Mouse (Mus musculus) thymus, postnatal 25 days (tissue): ENCODE results near the gene Acads.
"Not testable (repeated sequence)": the region's sequence is repeated elsewhere in the genome, so short reads cannot be mapped to it uniquely, and the experiment has no call there.

Experiments
- DNase-seq: peaks from one replicate; pipeline ENCODE4 v3.0.0; 2022

Acads gene

DNA sequence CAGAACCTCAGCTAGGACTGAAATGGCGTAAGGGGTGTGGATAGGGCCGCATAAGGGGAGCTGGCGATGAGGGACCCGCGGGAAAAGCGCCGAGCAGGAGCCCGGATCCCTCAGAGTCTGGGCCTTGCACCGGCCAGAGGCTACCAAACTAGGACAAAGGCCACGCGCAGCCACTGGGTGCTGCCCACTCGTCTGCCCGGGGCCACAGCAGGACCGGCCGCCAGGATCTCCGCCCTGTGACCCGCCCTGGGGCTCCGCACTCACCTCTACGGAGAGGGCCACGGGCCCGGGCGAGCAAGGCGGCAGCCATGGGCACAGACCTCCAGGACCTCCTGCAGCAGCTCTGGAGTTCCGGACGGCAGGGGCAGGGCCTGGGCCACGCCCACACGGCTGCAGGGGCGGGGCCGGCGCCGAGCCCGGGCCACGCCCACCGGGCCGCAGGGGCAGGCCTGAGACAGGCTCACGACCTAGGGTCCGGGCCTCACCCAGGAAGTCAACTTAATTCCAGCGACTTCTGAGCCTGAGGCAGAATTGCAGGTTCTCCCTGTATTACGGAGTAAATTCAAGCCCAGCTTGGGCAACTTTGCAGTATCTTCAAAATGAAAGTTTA, at the start of gene Acads:
TSS of gene Acads (minus strand) at position 386 of the 610 bp plus-strand sequence.
- DNase-seq, result peak; percentile 94

DNA sequence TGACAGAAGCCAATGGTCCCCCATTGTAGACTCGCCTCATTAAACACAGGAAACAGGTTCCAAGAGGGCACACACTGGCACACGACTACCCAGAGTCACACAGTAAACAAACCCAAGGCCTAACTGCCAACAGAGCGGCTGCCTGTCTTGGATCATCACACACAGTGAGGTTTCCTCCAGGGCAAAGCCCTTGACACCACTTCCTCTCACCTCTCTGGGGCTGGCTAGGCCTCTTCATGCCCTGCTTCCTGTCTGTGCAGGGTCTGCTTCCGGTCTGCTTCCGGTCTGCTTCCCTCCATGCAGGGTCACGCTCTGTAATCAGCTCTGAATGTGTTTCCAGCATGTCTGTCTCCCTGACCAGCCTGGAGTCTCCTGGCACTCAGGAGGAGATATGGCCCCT, 48.2 kb upstream of the Acads start:
- DNase-seq, result peak; percentile 82

DNA sequence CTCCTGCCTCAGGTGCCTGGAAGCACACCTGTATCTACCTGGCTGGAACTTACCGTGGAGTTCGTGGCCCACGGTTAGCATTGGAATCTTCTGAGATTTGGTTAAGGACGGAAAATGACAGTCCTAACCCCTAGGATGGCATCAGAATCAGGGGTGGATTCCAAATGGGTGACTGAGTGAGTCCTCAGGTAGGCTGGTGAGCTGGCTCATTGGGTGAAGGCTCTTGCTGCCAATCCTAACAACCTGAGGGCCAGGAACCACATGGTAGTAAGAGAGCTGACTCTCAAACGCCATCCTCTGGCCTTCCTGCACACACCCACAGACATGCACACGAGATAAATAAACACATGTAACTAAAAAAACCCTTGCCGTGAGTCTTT, 47.7 kb upstream of the Acads start:
- no peak for DNase-seq

DNA sequence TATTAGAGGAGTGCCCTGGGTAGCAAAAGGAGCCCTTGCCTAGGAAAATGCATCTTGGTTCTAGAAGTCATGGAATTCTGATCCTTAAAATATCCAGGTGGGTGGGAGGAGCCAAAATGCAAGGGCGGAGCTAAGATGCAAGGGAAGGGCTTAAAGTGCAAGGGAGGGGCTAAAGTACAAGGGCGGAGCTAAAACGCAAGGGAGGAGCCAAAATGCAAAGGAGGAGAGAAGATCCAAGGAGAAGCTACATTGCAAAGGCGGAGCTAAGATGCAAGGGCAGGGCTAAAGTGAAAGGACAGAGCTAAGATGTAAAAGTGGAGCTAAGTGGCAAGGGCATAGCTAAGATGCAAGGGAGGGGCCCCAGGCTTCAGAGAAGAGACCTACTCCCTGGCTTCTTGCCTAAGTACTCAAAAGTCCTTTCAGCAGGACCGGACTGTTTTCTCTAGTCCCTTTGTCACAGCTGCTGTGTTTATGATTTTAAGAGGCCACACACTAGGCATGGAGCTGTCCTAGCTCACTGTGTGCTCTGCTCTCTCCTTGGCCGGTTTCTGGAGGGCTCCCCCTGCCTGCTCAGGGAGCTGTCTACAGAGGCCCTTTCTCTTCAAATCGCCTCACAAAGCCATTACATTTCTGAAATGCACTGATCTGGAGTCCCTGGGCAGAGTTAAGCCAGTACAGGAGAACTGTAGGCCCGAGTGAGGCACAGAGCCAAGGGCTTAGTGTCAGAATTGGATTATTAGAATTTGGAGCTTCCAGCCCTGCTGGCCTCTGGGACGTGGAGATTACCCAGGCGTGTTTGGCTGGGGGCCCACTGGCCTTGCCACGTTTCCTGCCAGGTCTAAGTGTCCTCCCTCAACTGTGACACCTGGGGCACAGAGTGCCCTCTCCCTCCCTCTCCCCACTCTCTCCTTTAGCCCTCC, 47.0 kb upstream of the Acads start:
- no peak for DNase-seq

DNA sequence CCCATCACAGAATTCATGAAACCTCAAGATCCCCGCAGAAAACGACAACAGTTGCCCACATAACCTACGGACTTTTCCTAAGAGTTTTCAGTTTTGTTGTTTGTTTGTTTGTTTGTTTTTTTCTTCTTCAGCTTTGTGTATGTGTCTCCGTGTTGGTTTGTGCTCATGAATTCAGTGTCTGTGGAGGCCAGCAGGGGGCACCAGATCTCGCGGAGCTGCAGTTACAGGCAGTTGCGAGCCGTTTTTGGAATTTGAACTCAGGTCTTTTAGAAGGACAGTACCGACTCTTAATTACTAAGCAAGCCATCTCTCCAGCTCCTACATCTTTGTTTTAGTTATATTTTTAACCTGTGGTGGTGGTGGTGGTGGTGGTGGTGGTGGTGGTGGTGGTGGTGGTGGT, 46.2 kb upstream of the Acads start:
- DNase-seq, result no peak

DNA sequence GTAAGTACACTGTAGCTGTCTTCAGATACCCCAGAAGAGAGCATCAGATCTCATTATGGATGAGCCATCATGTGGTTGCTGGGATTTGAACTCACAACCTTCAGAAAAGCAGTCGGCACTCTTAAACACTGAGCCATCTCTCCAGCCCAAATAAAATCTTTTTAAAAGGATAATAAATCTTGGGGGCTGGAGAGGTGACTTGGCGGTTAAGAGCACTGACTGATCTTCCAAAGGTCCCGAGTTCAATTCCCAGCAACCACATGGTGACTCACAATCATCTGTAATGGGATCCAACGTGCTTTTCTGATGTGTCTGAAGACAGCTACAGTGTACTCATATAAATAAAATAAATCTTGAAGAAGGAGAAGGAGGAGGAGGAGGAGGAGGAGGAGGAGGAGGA, 45.3 kb upstream of the Acads start:
- not testable (repeated sequence) for DNase-seq

DNA sequence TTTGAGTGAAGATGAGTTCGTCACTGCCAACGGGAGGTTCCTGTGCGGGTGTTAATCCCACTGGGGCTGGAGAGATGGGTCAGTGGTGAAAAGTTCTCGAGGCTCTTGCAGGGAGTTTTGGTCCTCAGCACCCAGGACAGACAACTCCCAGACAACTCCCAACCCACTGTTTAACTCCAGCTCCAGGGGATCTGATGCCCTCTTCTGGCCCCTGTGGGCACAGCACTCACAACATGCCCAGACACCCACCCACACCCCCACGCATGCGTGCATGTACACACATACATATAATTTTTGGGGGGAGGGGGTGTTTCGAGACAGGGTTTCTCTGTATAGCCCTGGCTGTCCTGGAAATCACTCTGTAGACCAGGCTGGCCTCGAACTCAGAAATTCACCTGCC, 44.4 kb upstream of the Acads start:
- DNase-seq, result peak; percentile 77

DNA sequence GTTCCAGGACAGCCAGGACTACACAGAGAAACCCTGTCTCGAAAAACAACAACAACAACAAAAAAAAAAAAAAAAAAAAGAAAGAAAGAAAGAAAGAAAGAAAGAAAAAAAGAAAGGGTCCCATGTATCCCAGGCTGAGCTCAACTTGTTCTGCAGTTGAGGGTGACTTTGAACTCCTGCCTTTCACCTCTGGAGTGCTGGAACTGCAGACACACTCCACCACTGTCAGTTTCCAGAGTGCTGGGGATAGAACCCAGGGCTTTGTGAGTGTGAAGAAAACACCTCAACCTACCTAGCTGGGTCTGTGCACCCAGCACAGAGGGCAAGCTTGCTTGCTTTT, 42.8 kb upstream of the Acads start:
- not testable (repeated sequence) for DNase-seq

DNA sequence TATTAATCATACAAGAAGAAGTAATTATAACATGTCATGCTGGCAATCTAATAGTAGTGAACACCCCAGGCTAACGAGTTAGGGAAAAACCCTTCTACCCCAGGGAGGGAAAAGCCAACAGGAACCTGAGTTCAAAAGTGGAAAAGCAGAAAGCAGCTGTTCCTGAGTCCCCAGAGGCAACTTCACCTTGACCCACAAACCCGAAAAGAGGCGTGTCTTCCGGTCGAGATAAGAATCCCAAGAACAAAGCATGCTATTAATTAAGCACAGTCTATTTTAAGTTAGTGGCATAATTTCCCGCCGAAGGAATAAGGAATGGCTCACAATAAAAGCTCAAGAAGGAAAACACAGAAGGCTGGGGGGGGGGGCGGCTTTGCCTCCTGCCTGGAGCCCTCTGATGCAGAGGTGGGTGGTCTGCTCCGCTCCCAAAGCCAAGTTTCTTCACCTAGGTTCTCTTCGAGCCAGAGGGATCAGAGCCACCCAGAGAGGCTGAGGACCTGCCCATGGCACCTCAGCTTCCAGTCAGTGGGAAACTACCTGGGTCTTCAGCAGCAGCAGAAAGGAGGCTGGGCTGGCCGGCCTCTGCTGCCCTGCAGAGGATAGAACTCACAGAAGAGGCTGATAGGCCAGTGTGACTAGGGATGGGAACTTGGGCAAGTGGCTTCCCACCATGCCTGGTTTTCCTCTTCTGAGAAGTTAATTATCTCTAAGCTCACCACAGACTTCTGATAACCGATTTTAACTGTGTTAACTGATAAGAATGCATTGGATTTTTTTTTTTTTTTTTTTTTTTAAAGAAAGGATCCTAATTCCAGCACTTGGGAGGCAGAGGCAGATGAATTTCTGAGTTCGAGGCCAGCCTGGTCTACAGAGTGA, 42.2 kb upstream of the Acads start:
- no peak for DNase-seq

DNA sequence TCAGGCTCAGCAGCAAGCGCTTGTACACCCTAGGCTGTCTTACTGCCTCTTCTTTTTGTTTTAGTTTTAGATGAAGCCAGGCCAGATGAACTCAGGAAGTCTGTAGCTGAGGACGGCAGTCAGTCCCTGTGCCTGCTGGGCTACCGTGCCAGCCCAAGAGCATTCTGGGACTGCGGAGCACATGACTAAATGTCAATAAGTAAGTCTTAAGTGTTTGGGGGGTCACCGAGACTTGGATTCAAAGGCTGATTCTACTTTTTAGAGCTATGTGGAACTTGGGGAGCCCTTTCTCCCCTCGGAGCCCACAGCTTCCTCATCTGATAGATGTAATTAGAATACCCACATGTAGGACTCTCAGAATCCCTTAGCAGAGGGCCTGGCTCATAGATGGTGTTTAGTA, 41.5 kb upstream of the Acads start:
- DNase-seq, result no peak

DNA sequence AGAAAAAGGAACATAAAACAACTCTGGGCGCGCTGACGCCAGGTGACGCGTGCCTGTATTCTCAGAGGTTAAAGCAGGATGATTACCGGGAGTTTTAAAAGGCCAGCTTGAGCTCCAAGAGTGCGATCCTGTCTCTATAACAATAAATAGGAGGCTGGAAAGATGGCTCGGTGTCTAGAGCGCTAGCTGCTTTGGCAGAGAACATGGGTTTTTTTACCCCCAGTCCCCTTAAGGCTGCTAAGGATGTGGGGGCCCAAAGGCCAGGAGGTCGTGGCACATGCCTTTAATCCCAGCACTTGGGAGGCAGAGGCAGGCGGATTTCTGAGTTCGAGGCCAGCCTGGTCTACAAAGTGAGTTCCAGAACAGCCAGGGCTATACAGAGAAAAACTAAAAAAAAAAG, 40.0 kb upstream of the Acads start:
- DNase-seq, result no peak

DNA sequence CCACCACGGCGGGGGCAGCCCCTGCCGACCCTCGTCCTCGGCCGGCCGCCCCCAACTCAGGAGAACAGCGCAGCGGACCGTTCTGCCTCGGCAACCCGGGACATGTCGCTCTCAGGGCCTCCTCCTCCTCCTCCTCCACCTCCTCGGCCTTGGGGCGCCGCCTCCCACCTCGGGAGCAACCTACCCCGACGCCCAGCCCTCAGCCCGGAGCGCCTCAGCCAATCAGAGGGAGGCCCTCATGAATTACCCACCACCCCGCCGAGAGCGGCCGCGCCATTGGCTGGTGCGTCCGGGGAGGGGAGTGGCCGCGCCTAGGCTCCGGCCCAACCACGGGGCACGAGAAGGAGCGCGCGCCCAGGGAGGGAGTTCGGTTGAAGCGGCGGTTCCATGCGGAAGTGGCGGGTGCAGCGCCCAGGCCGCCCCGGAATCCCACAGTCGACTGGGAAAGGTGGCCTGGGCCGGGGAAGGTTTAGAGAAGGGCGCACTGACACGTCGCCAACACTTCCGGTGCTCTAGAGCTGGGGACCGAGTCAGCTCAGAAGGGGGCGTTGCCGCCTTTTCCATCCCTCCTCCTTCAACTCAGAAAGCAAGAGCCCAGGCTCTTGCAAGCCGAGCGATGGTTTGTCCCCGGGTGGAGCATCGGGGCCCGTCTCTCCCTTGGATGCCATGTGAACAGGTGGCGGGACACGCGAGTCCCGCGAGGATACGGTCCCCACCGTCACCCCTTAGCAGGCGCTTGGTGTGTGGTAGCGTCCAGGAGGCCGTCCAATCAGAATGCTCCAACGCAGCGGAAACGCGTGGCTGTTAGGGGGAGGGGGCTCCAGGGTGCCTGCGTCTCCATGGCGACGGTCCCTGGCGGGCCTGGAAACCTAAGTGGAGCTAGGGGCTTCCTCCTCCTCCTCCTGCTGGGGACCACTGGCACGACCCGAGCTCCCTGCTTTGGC, 39.2 kb upstream of the Acads start, which contains the start of gene Mlec:
TSS of gene Mlec (minus strand) at position 140 of the 944 bp plus-strand sequence.
- peak; percentile 99 for DNase-seq

DNA sequence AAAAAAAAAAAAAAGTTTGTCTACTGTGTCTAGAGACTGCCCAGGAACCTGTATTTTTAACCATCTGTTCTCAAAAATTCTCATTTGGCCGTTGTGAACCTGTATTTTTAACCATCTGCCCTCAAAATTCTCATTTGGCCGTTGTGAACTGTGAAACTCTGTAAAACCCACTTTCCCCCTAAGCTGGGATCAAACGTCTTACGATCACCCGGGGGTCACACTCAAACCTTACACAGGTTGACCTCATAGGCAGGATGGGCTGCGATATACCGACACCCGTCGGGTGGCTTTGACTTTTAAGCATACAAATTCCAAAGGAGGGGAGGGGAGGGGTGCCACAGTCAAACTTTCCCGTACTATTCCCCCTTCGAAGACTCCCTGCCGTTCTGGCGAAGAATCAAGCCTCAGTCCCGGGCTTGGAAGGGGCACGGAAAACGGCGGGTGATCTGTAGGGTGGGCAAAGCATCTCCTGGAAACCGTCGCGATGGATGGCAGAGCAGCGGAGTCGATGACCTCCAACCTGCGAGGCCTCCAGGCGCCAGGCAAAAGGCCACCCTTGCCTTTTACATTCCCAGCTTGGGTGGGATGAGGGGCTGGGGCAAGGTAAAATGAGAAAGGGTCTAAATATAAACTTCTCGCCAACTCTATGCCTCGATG, 37.9 kb upstream of the Acads start:
- peak; percentile 62 for DNase-seq

DNA sequence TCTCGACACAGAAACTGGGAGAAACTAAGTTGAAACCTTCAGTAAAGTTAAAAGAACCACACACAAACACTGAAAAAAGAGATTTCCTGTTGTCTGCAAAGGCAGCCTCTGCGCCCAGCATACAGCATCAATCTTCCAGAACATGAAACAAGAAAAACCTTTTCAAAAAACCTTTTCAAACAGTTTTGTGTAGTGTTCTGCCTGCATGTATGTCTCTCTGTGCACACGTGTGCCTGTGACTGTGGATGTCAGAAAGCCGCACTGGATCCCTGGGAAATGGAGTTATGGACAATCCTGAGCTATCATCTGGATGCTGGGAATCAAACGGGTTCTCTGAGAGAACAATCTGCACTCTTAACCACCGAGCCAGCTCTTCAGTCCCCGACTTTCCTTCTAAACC, 37.3 kb upstream of the Acads start:
- peak; percentile 44 for DNase-seq

DNA sequence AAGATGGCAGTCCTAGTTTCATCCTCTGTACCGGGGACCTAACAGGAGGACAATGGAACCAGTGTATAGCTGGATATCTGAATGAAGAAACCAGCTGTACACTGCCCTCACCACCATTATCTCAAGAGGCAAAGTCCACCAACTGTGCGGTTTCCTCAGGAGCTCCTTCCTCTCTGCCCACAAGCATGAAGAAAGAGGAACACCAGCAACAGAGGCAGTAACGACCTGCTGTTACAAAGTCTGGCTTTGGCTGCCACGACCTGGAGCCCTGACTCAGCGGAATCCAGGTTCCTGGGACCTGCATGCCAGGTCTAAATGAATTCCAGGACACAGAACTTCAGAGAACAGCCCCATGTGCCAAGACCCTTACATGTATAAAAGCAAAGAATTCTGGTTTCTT, 36.7 kb upstream of the Acads start:
- peak; percentile 46 for DNase-seq

DNA sequence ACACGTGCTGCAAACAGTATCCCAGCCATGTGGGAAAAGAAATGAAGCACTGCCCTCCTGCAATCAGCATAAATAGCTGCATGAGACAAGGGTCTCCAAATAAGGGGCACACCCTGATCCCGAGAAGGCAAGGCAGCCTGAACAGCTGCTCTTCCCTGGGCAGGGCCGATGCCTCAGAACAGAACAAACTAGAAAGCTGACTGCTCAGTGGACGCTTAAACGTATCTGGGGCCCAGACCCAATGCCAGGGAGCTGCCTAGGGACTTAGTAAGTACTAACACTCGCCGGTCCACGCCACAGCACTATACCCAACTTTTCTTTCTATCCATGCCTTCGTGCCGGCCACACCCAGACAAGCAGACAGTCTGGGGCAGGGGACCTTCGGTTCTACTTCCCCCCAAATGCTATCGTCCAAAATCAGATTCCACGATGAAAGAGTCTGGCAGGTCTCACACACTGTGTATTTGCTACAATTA, 36.0 kb upstream of the Acads start:
- DNase-seq, result no peak

DNA sequence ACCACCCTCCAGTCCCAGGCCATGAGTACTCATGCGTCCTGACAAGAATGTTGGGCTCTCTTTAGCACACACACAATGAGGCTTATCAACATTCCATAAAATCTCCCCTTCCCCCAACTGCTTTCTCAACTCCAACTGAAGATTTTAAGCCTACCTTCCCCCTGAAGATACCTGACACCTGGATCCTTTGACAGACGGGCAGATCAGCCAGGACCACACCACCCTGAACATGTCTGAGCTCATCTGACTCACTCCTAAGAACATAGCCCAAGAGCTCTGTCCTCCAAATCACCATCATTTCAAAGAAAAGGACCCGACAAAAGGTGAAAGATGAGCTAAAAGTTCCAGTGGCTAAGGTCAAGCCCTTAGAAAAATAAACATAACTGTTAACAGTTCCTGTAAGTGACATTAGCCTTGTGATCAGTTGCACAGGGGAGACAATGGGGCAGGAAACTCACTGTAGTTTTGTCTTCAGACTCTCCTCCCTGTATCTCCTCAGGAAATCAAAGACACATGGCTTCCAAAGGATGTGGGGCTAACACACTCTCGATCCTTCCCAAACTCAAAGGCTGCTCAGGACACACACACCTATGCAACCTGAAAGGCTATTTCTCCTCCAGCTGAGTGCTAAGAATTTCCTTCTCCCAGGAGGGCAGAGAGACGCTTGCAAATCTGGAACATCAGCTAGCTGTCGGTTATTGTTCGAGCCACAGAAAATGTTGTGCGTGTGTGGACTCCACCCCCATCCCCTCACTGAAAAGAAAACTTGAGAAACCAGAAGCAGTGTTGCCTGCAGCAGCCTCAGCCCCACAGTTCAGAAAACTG, 33.2 kb upstream of the Acads start:
- DNase-seq, result no peak

DNA sequence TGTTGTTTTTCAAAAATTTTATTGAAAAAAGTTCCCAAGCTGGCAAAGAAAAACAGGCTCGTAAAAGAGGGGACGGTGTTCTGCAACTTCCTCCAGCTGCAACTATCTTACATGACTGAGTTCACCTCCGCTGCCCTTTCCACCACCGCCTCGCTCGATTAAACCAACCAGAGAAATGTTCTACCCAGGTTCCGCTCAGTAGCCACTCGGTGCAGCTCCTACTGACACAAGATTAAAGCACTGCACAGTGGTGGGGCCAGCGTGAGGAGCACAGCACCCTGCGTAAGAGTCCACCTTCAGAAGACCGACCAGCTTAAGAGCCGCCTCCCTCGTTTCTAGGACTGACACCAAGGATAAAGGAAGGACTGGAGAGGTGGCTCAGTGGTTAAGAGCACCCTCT, 32.3 kb upstream of the Acads start:
- no peak for DNase-seq

DNA sequence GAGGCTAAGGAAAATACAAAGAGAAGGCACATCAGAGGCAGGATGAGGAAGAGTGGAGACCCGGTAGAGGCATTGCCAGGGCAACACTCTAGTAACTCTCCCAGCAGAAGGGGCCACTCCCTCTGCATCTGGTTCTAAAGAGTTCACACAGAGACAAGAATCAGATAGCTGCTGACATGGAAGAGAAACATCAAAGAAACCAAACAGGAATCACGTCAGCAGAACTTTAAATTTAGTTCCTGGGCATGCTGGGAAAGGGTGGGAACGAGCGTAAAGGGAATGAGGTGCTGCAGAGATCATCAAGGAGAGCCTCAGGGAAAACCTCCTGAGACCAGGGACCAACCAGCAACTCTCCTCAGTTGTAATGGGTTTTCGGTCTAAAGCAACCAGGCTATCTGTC, 31.8 kb upstream of the Acads start:
- no peak for DNase-seq

DNA sequence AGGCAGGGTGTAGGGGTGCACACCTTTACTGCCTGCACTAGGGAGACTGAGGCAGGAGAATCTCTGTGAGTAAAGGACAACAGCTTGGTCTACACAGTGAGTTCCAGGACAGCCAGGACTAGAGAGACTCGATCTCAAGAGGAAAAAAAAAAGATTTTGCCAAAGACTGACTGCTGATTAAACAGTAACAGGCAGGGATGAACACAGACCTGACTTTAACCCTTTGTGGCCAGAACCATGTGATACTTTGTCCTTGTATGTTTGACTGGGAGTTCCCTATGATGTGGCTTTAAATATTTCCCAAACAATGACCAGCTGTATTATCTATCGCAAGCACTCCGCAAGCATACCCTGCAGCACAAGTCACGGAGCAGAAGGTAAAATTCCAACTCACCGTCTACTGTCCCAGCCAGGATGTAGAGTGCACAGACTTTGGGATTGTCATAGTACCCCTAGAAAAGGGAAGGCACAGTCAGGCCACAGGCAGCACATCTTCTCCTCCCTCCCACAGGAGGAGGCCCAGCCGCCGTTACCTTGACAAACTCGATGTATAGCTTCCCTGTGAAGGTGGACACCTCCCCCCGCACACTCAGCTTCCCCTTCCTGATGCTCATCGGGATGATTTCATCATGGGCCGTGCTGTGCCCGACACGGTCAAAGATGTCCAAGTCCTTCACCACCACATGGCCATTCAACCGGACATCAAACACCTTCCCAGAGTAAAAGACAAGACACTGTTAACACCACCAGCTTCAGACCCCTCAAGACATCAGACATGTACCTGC, 30.7 kb upstream of the Acads start:
- no peak for DNase-seq
